Mouse (Mus musculus): ENCODE data around the gene Slc39a2. TPM values are rescaled to one million over a fixed set of nuclear protein-coding genes. Genes with fewer than 3 reads are reported as not detected.

Gene Slc39a2
- polyA plus RNA-seq, 2 experiments = 0.15 TPM; not detected in 1

DNA sequence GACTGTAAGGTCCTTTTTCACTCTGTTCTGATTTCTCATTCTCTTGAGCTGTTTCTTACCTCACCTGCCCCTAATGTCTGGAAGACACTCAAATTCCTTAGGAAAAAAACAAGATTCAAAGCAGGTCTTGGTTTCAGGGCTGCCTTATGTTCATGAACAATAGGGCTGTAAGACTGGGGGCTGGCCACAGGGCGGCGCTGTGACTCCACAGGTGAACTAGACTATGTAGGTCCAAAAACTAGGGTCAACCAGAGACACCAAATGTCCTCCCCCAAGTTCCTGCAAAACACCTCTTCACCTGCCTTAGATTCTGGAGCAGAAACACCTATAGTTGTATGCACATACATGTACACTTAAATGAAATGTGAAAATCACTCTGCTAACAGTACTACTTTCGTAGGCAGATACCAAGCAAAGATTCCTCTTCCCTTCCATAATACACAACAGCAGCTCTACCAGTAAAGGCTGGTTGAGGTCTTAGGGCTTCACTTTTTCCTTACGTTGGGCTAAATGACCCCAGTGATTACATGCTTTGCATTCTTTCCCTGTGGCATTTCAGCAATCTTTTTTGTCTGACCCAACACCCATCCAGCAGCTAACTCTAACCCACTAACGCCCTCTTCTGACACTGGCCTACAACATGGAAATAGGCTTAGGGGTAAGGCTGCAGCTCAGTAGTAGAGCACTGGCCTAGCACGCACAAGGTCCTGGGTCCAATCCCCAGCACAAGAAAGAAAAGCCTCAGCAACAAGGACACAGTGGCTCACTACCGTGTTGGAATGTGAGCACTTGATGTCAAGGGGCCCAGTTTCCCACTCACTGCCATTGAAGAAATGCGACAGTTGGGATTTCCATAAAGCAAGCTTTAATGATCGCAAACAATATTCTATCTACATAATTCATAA lies 10.4 kb downstream of the Slc39a2 start:
- DNase-seq (ENCODE audit: low read depth in 3 of 3, low spot score in 3 of 3) (no peak), ATAC-seq (ENCODE audit: insufficient read depth) (no peak)
- WGBS (ENCODE audit: insufficient replicate concordance) = 55% methylated on average over 9 of the region's 9 CpGs
- no peak overlapping the region for H3K27ac ChIP-seq
- H3K36me3 ChIP-seq (replicated peaks; ENCODE audit: control insufficient read depth, insufficient read depth, low read depth) = no peaks in the 10 kb centered on the region
- no peaks in the 10 kb centered on the region for H3K9me3 ChIP-seq (ENCODE audit: control insufficient read depth, low read length)
- H3K27me3 ChIP-seq (ENCODE audit: control insufficient read depth, insufficient read depth, low read length) = no peaks in the 10 kb centered on the region
- H3K4me1 ChIP-seq (replicated peaks; ENCODE audit: control insufficient read depth in 2 of 2, insufficient read depth in 2 of 2, low read length in 1 of 2) = peaks cover 17 to 26% of the 10 kb centered on the region in 2 experiments
- no peak overlapping the region for H3K4me3 ChIP-seq (ENCODE audit: insufficient read depth in 1 of 2, low read depth in 2 of 2, low read length in 2 of 2)
- H3K9ac ChIP-seq (replicated peaks) = no peak overlapping the region
- no peak overlapping the region for H3K4me2 ChIP-seq (ENCODE audit: low read depth)
- peak; percentile 87 for TF ChIP-seq CTCF (IDR thresholded peaks at IDR 0.05; ENCODE audit: low read depth)
- TF ChIP-seq EP300 (IDR thresholded peaks at IDR 0.05; ENCODE audit: low read depth) = no peak

GRCm38 (mm10) chr14:51903782-51904181 lies 11.1 kb downstream of the Slc39a2 start:
- no peaks in the 10 kb centered on the region for H3K27me3 ChIP-seq (ENCODE audit: control insufficient read depth, insufficient read depth, low read length)

GRCm38 (mm10) chr14:51904706-51905105 lies 12.0 kb downstream of the Slc39a2 start:
- TF ChIP-seq CTCF (IDR thresholded peaks at IDR 0.05; ENCODE audit: low read depth) = peak; percentile 23; the same call in 1 of the 2 replicates
- no peak for TF ChIP-seq EP300 (IDR thresholded peaks at IDR 0.05; ENCODE audit: low read depth)
- DNase-seq (ENCODE audit: low read depth in 3 of 3, low spot score in 3 of 3) = no peak
- no peak for ATAC-seq (ENCODE audit: insufficient read depth)
- H3K4me2 ChIP-seq (ENCODE audit: low read depth) = no peak overlapping the region
- WGBS (ENCODE audit: insufficient replicate concordance) = 52% methylated on average over 7 of the region's 7 CpGs
- peaks cover 17 to 30% of the 10 kb centered on the region in 2 experiments for H3K4me1 ChIP-seq (replicated peaks; ENCODE audit: control insufficient read depth in 2 of 2, insufficient read depth in 2 of 2, low read length in 1 of 2)
- no peaks in the 10 kb centered on the region for H3K9me3 ChIP-seq (ENCODE audit: control insufficient read depth, low read length)
- H3K27me3 ChIP-seq (ENCODE audit: control insufficient read depth, insufficient read depth, low read length) = no peaks in the 10 kb centered on the region
- H3K36me3 ChIP-seq (replicated peaks; ENCODE audit: control insufficient read depth, insufficient read depth, low read depth) = no peaks in the 10 kb centered on the region
- no peak overlapping the region for H3K4me3 ChIP-seq (ENCODE audit: insufficient read depth in 1 of 2, low read depth in 2 of 2, low read length in 2 of 2)
- H3K9ac ChIP-seq (replicated peaks) = no peak overlapping the region
- no peak overlapping the region for H3K27ac ChIP-seq

More at GRCm38 (mm10) chr14:51903782-51904181, 11.1 kb downstream of the Slc39a2 start:
- 82% methylated on average over 9 of the region's 9 CpGs for WGBS (ENCODE audit: insufficient replicate concordance)
- Histone ChIP-seq H3K4me3 (ENCODE audit: insufficient read depth in 1 of 2, low read depth in 2 of 2, low read length in 2 of 2) (no peak overlapping the region), H3K27ac (no peak overlapping the region), H3K9me3 (ENCODE audit: control insufficient read depth, low read length) (no peaks in the 10 kb centered on the region), H3K4me2 (ENCODE audit: low read depth) (no peak overlapping the region), H3K4me1 (replicated peaks; ENCODE audit: control insufficient read depth in 2 of 2, insufficient read depth in 2 of 2, low read length in 1 of 2) (peaks cover 17 to 30% of the 10 kb centered on the region in 2 experiments), H3K36me3 (replicated peaks; ENCODE audit: control insufficient read depth, insufficient read depth, low read depth) (no peaks in the 10 kb centered on the region), H3K9ac (replicated peaks) (no peak overlapping the region)
- DNase-seq (ENCODE audit: low read depth in 3 of 3, low spot score in 3 of 3) (no peak), ATAC-seq (ENCODE audit: insufficient read depth) (no peak)
- TF ChIP-seq CTCF (IDR thresholded peaks at IDR 0.05; ENCODE audit: low read depth) (no peak), EP300 (IDR thresholded peaks at IDR 0.05; ENCODE audit: low read depth) (no peak)

DNA sequence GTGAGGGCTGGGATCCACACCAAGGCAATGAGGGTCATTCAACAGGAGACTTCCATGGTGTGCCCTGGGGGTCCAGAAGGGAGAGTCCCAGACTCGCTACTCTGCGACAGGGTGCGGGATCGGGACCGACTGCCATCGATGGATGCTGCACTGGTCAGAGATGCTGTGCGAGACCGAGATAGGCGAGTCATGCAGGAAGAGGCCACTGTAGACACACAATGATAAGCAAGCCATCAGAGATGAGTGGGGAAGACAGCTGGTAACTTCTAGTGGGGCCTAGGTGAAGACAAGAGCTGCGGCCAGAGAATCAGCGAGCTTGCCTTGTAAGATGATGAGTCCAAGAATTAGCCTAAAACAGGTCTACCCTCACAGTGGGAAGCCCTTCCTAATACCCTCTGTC lies 13.4 kb downstream of the Slc39a2 start:
- 20% methylated on average over 11 of the region's 11 CpGs for WGBS (ENCODE audit: insufficient replicate concordance)
- ATAC-seq (ENCODE audit: insufficient read depth) (peak; percentile 74), DNase-seq (ENCODE audit: low read depth in 3 of 3, low spot score in 3 of 3) (no peak)
- Histone ChIP-seq H3K4me1 (replicated peaks; ENCODE audit: control insufficient read depth in 2 of 2, insufficient read depth in 2 of 2, low read length in 1 of 2) (peaks cover 17 to 30% of the 10 kb centered on the region in 2 experiments), H3K4me3 (ENCODE audit: insufficient read depth in 1 of 2, low read depth in 2 of 2, low read length in 2 of 2) (no peak overlapping the region), H3K9me3 (ENCODE audit: control insufficient read depth, low read length) (no peaks in the 10 kb centered on the region), H3K9ac (replicated peaks) (peak overlapping the region; percentile 27), H3K27me3 (ENCODE audit: control insufficient read depth, insufficient read depth, low read length) (no peaks in the 10 kb centered on the region), H3K36me3 (replicated peaks; ENCODE audit: control insufficient read depth, insufficient read depth, low read depth) (no peaks in the 10 kb centered on the region), H3K27ac (no peak overlapping the region), H3K4me2 (ENCODE audit: low read depth) (peak overlapping the region; percentile 37)
- TF ChIP-seq EP300 (IDR thresholded peaks at IDR 0.05; ENCODE audit: low read depth) = no peak
- TF ChIP-seq CTCF (IDR thresholded peaks at IDR 0.05; ENCODE audit: low read depth) = no peak

DNA sequence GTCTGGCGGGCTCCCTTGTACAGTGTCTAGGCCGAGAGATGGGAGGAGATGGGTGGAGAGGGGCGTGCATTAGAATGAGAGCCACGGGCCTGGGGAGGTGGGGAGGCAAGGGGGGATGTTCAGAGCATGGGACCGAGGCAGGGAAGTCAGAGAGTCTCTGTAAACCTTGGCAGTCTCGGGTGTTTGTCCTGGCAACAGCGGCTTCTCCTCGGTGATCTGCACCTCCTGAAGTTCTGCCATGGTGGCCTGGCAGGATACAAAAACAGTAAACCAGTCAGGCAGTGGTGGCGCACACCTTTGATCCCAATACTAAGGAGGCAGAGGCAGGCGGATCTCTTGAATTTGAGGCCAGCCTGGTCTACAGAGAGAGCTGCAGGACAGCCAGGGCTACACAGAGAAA lies 18.6 kb downstream of the Slc39a2 start:
- WGBS (ENCODE audit: insufficient replicate concordance) = 67% methylated on average over 10 of the region's 10 CpGs
- no peaks in the 10 kb centered on the region for H3K36me3 ChIP-seq (replicated peaks; ENCODE audit: control insufficient read depth, insufficient read depth, low read depth)
- H3K9ac ChIP-seq (replicated peaks) = no peak overlapping the region
- H3K4me1 ChIP-seq (replicated peaks; ENCODE audit: control insufficient read depth in 2 of 2, insufficient read depth in 2 of 2, low read length in 1 of 2) = peaks cover 14 to 21% of the 10 kb centered on the region in 2 experiments
- DNase-seq (ENCODE audit: low read depth in 3 of 3, low spot score in 3 of 3) (no peak), ATAC-seq (ENCODE audit: insufficient read depth) (no peak)
- no peak overlapping the region for H3K4me2 ChIP-seq (ENCODE audit: low read depth)
- H3K9me3 ChIP-seq (ENCODE audit: control insufficient read depth, low read length) = no peaks in the 10 kb centered on the region
- H3K27me3 ChIP-seq (ENCODE audit: control insufficient read depth, insufficient read depth, low read length) = peaks cover 13% of the 10 kb centered on the region
- H3K27ac ChIP-seq = no peak overlapping the region
- no peak for TF ChIP-seq CTCF (IDR thresholded peaks at IDR 0.05; ENCODE audit: low read depth)
- no peak for TF ChIP-seq EP300 (IDR thresholded peaks at IDR 0.05; ENCODE audit: low read depth)
- H3K4me3 ChIP-seq (ENCODE audit: insufficient read depth in 1 of 2, low read depth in 2 of 2, low read length in 2 of 2) = no peak overlapping the region
